Mouse (Mus musculus) C2C12 (cell line): Measurements from ENCODE around the gene Gtf3c6.

Experiments used
- CEBPB ChIP-seq: IDR thresholded peaks from one replicate; pipeline ENCODE4 v1.6.1; 2011; ENCODE audit warnings: low read depth, mild to moderate bottlenecking, control low read depth, moderate library complexity
- CTCF ChIP-seq: IDR thresholded peaks from one replicate; pipeline ENCODE4 v1.5.1; 2011; ENCODE audit not compliant: control insufficient read depth, insufficient read depth, insufficient read length
- FOSL1 ChIP-seq: IDR thresholded peaks from one replicate; pipeline ENCODE4 v1.8.0; 2011; ENCODE audit warnings: mild to moderate bottlenecking, low read length; ENCODE audit not compliant: poor library complexity, insufficient read depth, severe bottlenecking
- MAX ChIP-seq: IDR thresholded peaks from one replicate; pipeline ENCODE4 v1.6.1; 2011; ENCODE audit warnings: mild to moderate bottlenecking, control low read depth
- MYOD1 ChIP-seq: IDR thresholded peaks from one replicate; pipeline ENCODE4 v1.6.1; 2011; ENCODE audit warnings: low read depth; ENCODE audit not compliant: control insufficient read depth, insufficient read length
- MYOG ChIP-seq: IDR thresholded peaks from one replicate; pipeline ENCODE4 v1.6.1; 2011; ENCODE audit not compliant: control insufficient read depth, insufficient read length; ENCODE audit errors: extremely low read depth
- USF1 ChIP-seq: IDR thresholded peaks from one replicate; pipeline ENCODE4 v1.6.1; 2011; ENCODE audit warnings: low read depth, mild to moderate bottlenecking, control low read depth, moderate library complexity

GRCm38 (mm10) chr10:40260305-40260704 lies 2.4 kb upstream of the Gtf3c6 start:
- TF ChIP-seq CTCF: no peak
- no peak for TF ChIP-seq MYOD1
- no peak for TF ChIP-seq USF1
- TF ChIP-seq CEBPB: no peak
- TF ChIP-seq MAX: no peak
- no peak for TF ChIP-seq MYOG
- no peak for TF ChIP-seq FOSL1
